Mouse (Mus musculus) monocyte, adult 2 months (primary cell): ENCODE results near the gene Zfp982.
"Not testable (repeated sequence)": the region's sequence is repeated elsewhere in the genome, so short reads cannot be mapped to it uniquely, and the experiment has no call there.

Source experiments
- DNase-seq, 2 experiments: peaks; one replicate each; pipeline ENCODE4 v3.0.0; 2022; ENCODE audit warnings: low spot score in 2 of 2, low read depth in 1 of 2

Zfp982 gene

GRCm38 (mm10) chr4:147558011-147558410 is 65.8 kb downstream of the Zfp982 start:
- DNase-seq, result not testable (repeated sequence)

DNA sequence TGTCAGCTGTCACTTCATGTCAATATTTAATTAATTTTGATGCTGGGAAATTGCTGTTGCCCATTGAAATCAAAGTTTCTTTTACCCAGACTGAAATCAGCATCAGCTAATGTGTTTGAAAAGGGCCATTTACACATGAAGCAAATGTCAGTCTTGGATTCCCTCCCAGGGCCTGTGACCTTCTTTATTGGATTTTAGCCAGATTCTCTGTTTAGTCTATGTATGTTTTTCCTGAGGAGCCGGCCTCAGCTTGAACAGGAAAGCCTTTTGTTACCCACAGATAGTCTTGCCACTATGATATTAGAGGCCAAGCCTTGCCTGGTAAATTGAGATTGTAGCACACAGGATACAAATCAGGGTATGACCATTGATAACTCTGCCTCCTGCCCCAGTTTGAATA is 66.9 kb downstream of the Zfp982 start:
- DNase-seq, result not testable (repeated sequence)
